10 mouse cellular contexts compared by ENCODE assay signal in the genomic region with DNA sequence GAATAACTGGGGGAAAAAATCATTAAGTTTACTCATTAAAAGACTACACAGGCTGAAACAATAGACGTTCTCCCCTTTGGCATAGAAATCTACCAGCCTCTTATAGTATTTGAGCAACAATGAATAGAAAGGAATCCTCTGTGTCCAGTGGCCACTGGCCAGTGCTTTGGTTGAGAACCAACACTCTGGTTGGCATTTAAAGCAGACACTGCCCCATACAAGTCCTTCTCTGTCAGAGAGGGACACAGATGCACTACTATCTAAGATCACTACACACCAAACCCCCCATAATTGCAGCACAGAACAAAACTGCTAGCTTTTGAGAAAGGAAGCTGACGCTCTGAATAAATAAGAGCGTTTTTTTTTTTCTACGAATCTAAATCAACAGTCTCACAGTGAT.
DNase-seq lines count a peak whose midpoint lies in the region; ATAC-seq lines count a peak whose summit lies in the region.
"Had no signal": no experiment of that assay in that cellular context is flagged by ENCODE, and none has a peak within 500 bp of the region (broad histone marks: within the 10 kb centered on the region; RNA-seq: fewer than 3 reads in every experiment).

No protein-coding gene starts in this region.

- DNase-seq in frontal cortex, postnatal 10 days (ENCODE audit: low spot score in 2 of 2), result peak; percentile 34 to 50
- DNase-seq in midbrain, embryonic 11.5 days (ENCODE audit: low spot score, missing footprints), result peak; percentile 62
- DNase-seq in frontal cortex, postnatal 36 days (ENCODE audit: low spot score in 2 of 2), result peak; percentile 17 to 42
- peak; percentile 27 to 55 for DNase-seq in left cerebral cortex, postnatal 25 days (ENCODE audit: low spot score in 2 of 2)
- no peak for DNase-seq in adrenal gland, postnatal 4 days (ENCODE audit: low spot score in 2 of 2)
- DNase-seq: cerebellum, postnatal 14 days had no signal

- H3K4me2 ChIP-seq in midbrain, embryonic 11.5 days, result no peak overlapping the region
- no peak overlapping the region for H3K4me2 ChIP-seq in midbrain, embryonic 15.5 days
- H3K4me2 ChIP-seq: liver, embryonic 12.5 days had no signal

- no peak overlapping the region for H3K9ac ChIP-seq in midbrain, embryonic 11.5 days (ENCODE audit: low read length)
- H3K9ac ChIP-seq in midbrain, embryonic 15.5 days, result no peak overlapping the region
- H3K9ac ChIP-seq: liver, embryonic 12.5 days had no signal

- no peaks in the 10 kb centered on the region for H3K9me3 ChIP-seq in midbrain, embryonic 11.5 days (ENCODE audit: control insufficient read depth, low read length)
- H3K9me3 ChIP-seq in midbrain, embryonic 15.5 days, result no peaks in the 10 kb centered on the region
- H3K9me3 ChIP-seq: embryonic facial prominence, embryonic 10.5 days; liver, embryonic 12.5 days had no signal

- no peaks in the 10 kb centered on the region for H3K36me3 ChIP-seq in midbrain, embryonic 11.5 days (ENCODE audit: control insufficient read depth, insufficient read depth, low read length)
- no peaks in the 10 kb centered on the region for H3K36me3 ChIP-seq in midbrain, embryonic 15.5 days (replicated peaks)
- H3K36me3 ChIP-seq: embryonic facial prominence, embryonic 10.5 days; liver, embryonic 12.5 days had no signal

- ATAC-seq in frontal cortex, adult (ENCODE audit: low TSS enrichment), result no peak
- no peak for ATAC-seq in midbrain, embryonic 11.5 days (ENCODE audit: low FRiP score)
- ATAC-seq in midbrain, embryonic 15.5 days (replicated peaks), result no peak
- ATAC-seq: liver, embryonic 12.5 days had no signal

- no peak overlapping the region for H3K4me3 ChIP-seq in midbrain, embryonic 11.5 days (ENCODE audit: low read depth, low read length)
- no peak overlapping the region for H3K4me3 ChIP-seq in midbrain, embryonic 15.5 days
- H3K4me3 ChIP-seq: embryonic facial prominence, embryonic 10.5 days; liver, embryonic 12.5 days had no signal

- intact Hi-C loops in left cerebral cortex, postnatal 25 days (cut with DNase I), result loop anchor here (2.0 kb wide), 1 partner anchor 70 kb away; no protein-coding TSS in a partner anchor

- 82% methylated on average over 4 of the region's 4 CpGs for WGBS in midbrain, embryonic 11.5 days
- WGBS in midbrain, embryonic 15.5 days, result 69% methylated on average over 4 of the region's 4 CpGs

- no peak overlapping the region for H3K27ac ChIP-seq in midbrain, embryonic 11.5 days (ENCODE audit: low read depth, low read length)
- no peak overlapping the region for H3K27ac ChIP-seq in midbrain, embryonic 15.5 days
- H3K27ac ChIP-seq: embryonic facial prominence, embryonic 10.5 days; liver, embryonic 12.5 days had no signal

- H3K27me3 ChIP-seq in midbrain, embryonic 11.5 days (ENCODE audit: control insufficient read depth, insufficient read depth, low read length), result no peaks in the 10 kb centered on the region
- H3K27me3 ChIP-seq in midbrain, embryonic 15.5 days (replicated peaks), result no peaks in the 10 kb centered on the region
- H3K27me3 ChIP-seq: liver, embryonic 12.5 days had no signal

- peaks cover 6% of the 10 kb centered on the region; the same call in 1 of the 2 replicates for H3K4me1 ChIP-seq in midbrain, embryonic 11.5 days (ENCODE audit: control insufficient read depth, insufficient read depth, low read length)
- peaks cover 14% of the 10 kb centered on the region; the same call in 1 of the 2 replicates for H3K4me1 ChIP-seq in midbrain, embryonic 15.5 days
- H3K4me1 ChIP-seq: liver, embryonic 12.5 days had no signal

Comparison
In these comparisons a context has a peak if more than half of its experiments do, and no peak if none do; other contexts are left out.
1. DNase-seq: peak in frontal cortex, postnatal 10 days (2 of 2), midbrain, embryonic 11.5 days (single experiment), frontal cortex, postnatal 36 days (2 of 2) and left cerebral cortex, postnatal 25 days (2 of 2); none in adrenal gland, postnatal 4 days (0 of 2).